Mouse (Mus musculus): ENCODE results near the gene Camkmt. TPM values are rescaled to one million over a fixed set of nuclear protein-coding genes. Genes with fewer than 3 reads are reported as not detected.

Gene Camkmt
- polyA plus RNA-seq, 1 experiment: 0.31 TPM

- no peaks in the 10 kb centered on the region for H3K27me3 ChIP-seq (ENCODE audit: control insufficient read depth)
- H3K4me1 ChIP-seq (ENCODE audit: control insufficient read depth): peaks cover 12% of the 10 kb centered on the region
- TF ChIP-seq GATA1 (IDR thresholded peaks at IDR 0.05; ENCODE audit: low read length) (no peak), TAL1 (IDR thresholded peaks at IDR 0.05; ENCODE audit: low read length) (no peak)
- H3K36me3 ChIP-seq (ENCODE audit: control insufficient read depth): no peaks in the 10 kb centered on the region
- H3K9me3 ChIP-seq (ENCODE audit: control insufficient read depth, low read length): no peaks in the 10 kb centered on the region
- no peak overlapping the region for H3K4me3 ChIP-seq (replicated peaks)
Observed at GRCm38 (mm10) chr17:85374100-85374833, 283.9 kb downstream of the Camkmt start.

- no peak overlapping the region for H3K4me3 ChIP-seq (replicated peaks)
- H3K36me3 ChIP-seq (ENCODE audit: control insufficient read depth): no peaks in the 10 kb centered on the region
- TF ChIP-seq GATA1 (IDR thresholded peaks at IDR 0.05; ENCODE audit: low read length): no peak
- no peak for TF ChIP-seq TAL1 (IDR thresholded peaks at IDR 0.05; ENCODE audit: low read length)
- H3K9me3 ChIP-seq (ENCODE audit: control insufficient read depth, low read length): no peaks in the 10 kb centered on the region
- H3K4me1 ChIP-seq (ENCODE audit: control insufficient read depth): peaks cover 12% of the 10 kb centered on the region
- H3K27me3 ChIP-seq (ENCODE audit: control insufficient read depth): no peaks in the 10 kb centered on the region
Observed at GRCm38 (mm10) chr17:85374834-85375176, 284.5 kb downstream of the Camkmt start.

- H3K4me1 ChIP-seq (ENCODE audit: control insufficient read depth): peaks cover 12% of the 10 kb centered on the region
- no peak overlapping the region for H3K4me3 ChIP-seq (replicated peaks)
- no peaks in the 10 kb centered on the region for H3K27me3 ChIP-seq (ENCODE audit: control insufficient read depth)
- no peaks in the 10 kb centered on the region for H3K9me3 ChIP-seq (ENCODE audit: control insufficient read depth, low read length)
- H3K36me3 ChIP-seq (ENCODE audit: control insufficient read depth): no peaks in the 10 kb centered on the region
- TF ChIP-seq TAL1 (IDR thresholded peaks at IDR 0.05; ENCODE audit: low read length): no peak
- no peak for TF ChIP-seq GATA1 (IDR thresholded peaks at IDR 0.05; ENCODE audit: low read length)
Observed at GRCm38 (mm10) chr17:85375523-85375922, 285.2 kb downstream of the Camkmt start.

GRCm38 (mm10) chr17:85377496-85377895 is 287.1 kb downstream of the Camkmt start:
- Histone ChIP-seq H3K4me1 (ENCODE audit: control insufficient read depth) (peaks cover 14% of the 10 kb centered on the region), H3K9me3 (ENCODE audit: control insufficient read depth, low read length) (no peaks in the 10 kb centered on the region), H3K36me3 (ENCODE audit: control insufficient read depth) (no peaks in the 10 kb centered on the region), H3K4me3 (replicated peaks) (no peak overlapping the region), H3K27me3 (ENCODE audit: control insufficient read depth) (no peaks in the 10 kb centered on the region)
- TF ChIP-seq TAL1 (IDR thresholded peaks at IDR 0.05; ENCODE audit: low read length) (no peak), GATA1 (IDR thresholded peaks at IDR 0.05; ENCODE audit: low read length) (no peak)

GRCm38 (mm10) chr17:85379101-85379500 is 288.7 kb downstream of the Camkmt start:
- Histone ChIP-seq H3K4me3 (replicated peaks) (no peak overlapping the region), H3K36me3 (ENCODE audit: control insufficient read depth) (no peaks in the 10 kb centered on the region), H3K4me1 (ENCODE audit: control insufficient read depth) (peaks cover 23% of the 10 kb centered on the region), H3K9me3 (ENCODE audit: control insufficient read depth, low read length) (no peaks in the 10 kb centered on the region), H3K27me3 (ENCODE audit: control insufficient read depth) (no peaks in the 10 kb centered on the region)
- no peak for TF ChIP-seq TAL1 (IDR thresholded peaks at IDR 0.05; ENCODE audit: low read length)
- TF ChIP-seq GATA1 (IDR thresholded peaks at IDR 0.05; ENCODE audit: low read length): no peak

GRCm38 (mm10) chr17:85381578-85382223 is 291.3 kb downstream of the Camkmt start:
- no peak overlapping the region for H3K4me3 ChIP-seq (replicated peaks)
- H3K36me3 ChIP-seq (ENCODE audit: control insufficient read depth): no peaks in the 10 kb centered on the region
- H3K4me1 ChIP-seq (ENCODE audit: control insufficient read depth): peaks cover 14% of the 10 kb centered on the region
- H3K27me3 ChIP-seq (ENCODE audit: control insufficient read depth): no peaks in the 10 kb centered on the region
- no peak for TF ChIP-seq TAL1 (IDR thresholded peaks at IDR 0.05; ENCODE audit: low read length)
- no peak for TF ChIP-seq GATA1 (IDR thresholded peaks at IDR 0.05; ENCODE audit: low read length)
- H3K9me3 ChIP-seq (ENCODE audit: control insufficient read depth, low read length): no peaks in the 10 kb centered on the region

GRCm38 (mm10) chr17:85382344-85382743 is 292.0 kb downstream of the Camkmt start:
- Histone ChIP-seq H3K9me3 (ENCODE audit: control insufficient read depth, low read length) (no peaks in the 10 kb centered on the region), H3K4me1 (ENCODE audit: control insufficient read depth) (peaks cover 14% of the 10 kb centered on the region), H3K36me3 (ENCODE audit: control insufficient read depth) (no peaks in the 10 kb centered on the region), H3K4me3 (replicated peaks) (no peak overlapping the region), H3K27me3 (ENCODE audit: control insufficient read depth) (no peaks in the 10 kb centered on the region)
- no peak for TF ChIP-seq TAL1 (IDR thresholded peaks at IDR 0.05; ENCODE audit: low read length)
- TF ChIP-seq GATA1 (IDR thresholded peaks at IDR 0.05; ENCODE audit: low read length): no peak

- Histone ChIP-seq H3K4me3 (replicated peaks) (no peak overlapping the region), H3K27me3 (ENCODE audit: control insufficient read depth) (no peaks in the 10 kb centered on the region), H3K4me1 (ENCODE audit: control insufficient read depth) (peaks cover 14% of the 10 kb centered on the region), H3K36me3 (ENCODE audit: control insufficient read depth) (no peaks in the 10 kb centered on the region), H3K9me3 (ENCODE audit: control insufficient read depth, low read length) (no peaks in the 10 kb centered on the region)
- TF ChIP-seq GATA1 (IDR thresholded peaks at IDR 0.05; ENCODE audit: low read length) (no peak), TAL1 (IDR thresholded peaks at IDR 0.05; ENCODE audit: low read length) (no peak)
Observed at GRCm38 (mm10) chr17:85382906-85383305, 292.6 kb downstream of the Camkmt start.

- H3K27me3 ChIP-seq (ENCODE audit: control insufficient read depth): no peaks in the 10 kb centered on the region
- H3K36me3 ChIP-seq (ENCODE audit: control insufficient read depth): no peaks in the 10 kb centered on the region
- H3K4me1 ChIP-seq (ENCODE audit: control insufficient read depth): no peaks in the 10 kb centered on the region
- TF ChIP-seq TAL1 (IDR thresholded peaks at IDR 0.05; ENCODE audit: low read length) (no peak), GATA1 (IDR thresholded peaks at IDR 0.05; ENCODE audit: low read length) (no peak)
- H3K4me3 ChIP-seq (replicated peaks): no peak overlapping the region
- no peaks in the 10 kb centered on the region for H3K9me3 ChIP-seq (ENCODE audit: control insufficient read depth, low read length)
Observed at GRCm38 (mm10) chr17:85393091-85393890, 302.9 kb downstream of the Camkmt start.

Measured in erythroblast, embryonic 14.5 days (primary cell).